Mouse (Mus musculus) limb, embryonic 15.5 days (tissue): ENCODE measurements around the gene 9530003J23Rik. TPM values are rescaled to one million over a fixed set of nuclear protein-coding genes. Genes with fewer than 3 reads are reported as not detected.
"Not testable (repeated sequence)": the region's sequence is repeated elsewhere in the genome, so short reads cannot be mapped to it uniquely, and the experiment has no call there.

Experiments
- ATAC-seq: fragments of 200-750 bp; cut with Nextera tagmentation; 2 replicates; pipeline ENCODE4 v1.8.0; 2017; ENCODE audit warnings: low read depth, moderate TSS enrichment; ENCODE audit not compliant: insufficient number of reproducible peaks, low FRiP score, low TSS enrichment
- H3K27ac ChIP-seq: fragments of 300-500 bp; sonication (generic); 2 replicates; pipeline ENCODE4 v1.5.1; 2015; ENCODE audit warnings: moderate library complexity, mild to moderate bottlenecking, inconsistent platforms
- H3K27me3 ChIP-seq: fragments of 300-500 bp; sonication (generic); 2 replicates; pipeline ENCODE4 v1.6.1; 2015; ENCODE audit warnings: inconsistent platforms
- H3K36me3 ChIP-seq: fragments of 300-500 bp; sonication (generic); 2 replicates; pipeline ENCODE4 v1.6.1; 2015; ENCODE audit warnings: inconsistent platforms
- H3K4me1 ChIP-seq: fragments of 300-500 bp; sonication (generic); 2 replicates; pipeline ENCODE4 v1.6.1; 2015; ENCODE audit warnings: inconsistent platforms
- H3K4me2 ChIP-seq: fragments of 300-500 bp; sonication (generic); 2 replicates; pipeline ENCODE4 v1.6.1; 2015; ENCODE audit warnings: mild to moderate bottlenecking, inconsistent platforms
- H3K4me3 ChIP-seq: fragments of 300-500 bp; sonication (generic); 2 replicates; pipeline ENCODE4 v1.5.1; 2015; ENCODE audit warnings: mild to moderate bottlenecking, inconsistent platforms
- H3K9ac ChIP-seq: fragments of 300-500 bp; sonication (generic); 2 replicates; pipeline ENCODE4 v1.6.1; 2015; ENCODE audit warnings: inconsistent platforms
- H3K9me3 ChIP-seq: fragments of 300-500 bp; sonication (generic); 2 replicates; pipeline ENCODE4 v1.6.1; 2016; ENCODE audit warnings: inconsistent platforms
- WGBS: fragments of 180-500 bp; shearing (Covaris S2); methylation state at CpG from one replicate; pipeline ENCODE4 v1.1.7; 2015; 5-methylcytosine and 5-hydroxymethylcytosine counted together
- polyA plus RNA-seq: library from polyadenylated mRNA; unstranded; fragments of >200 nt; fragmentation: Nextera tagmentation; extraction: Ambion mirVana; gene quantifications from 2 replicates; pipeline ENCODE4 v1.2.1, GENCODE M21; 2015

9530003J23Rik gene
- polyA plus RNA-seq, 1 experiment from 2014 or later, result not detected

- H3K27ac ChIP-seq, ATAC-seq, H3K36me3 ChIP-seq, H3K4me1 ChIP-seq, H3K9ac ChIP-seq, H3K9me3 ChIP-seq, H3K4me2 ChIP-seq, H3K27me3 ChIP-seq, H3K4me3 ChIP-seq: not testable (repeated sequence)
- WGBS, result 62% methylated on average over 2 of the region's 2 CpGs
Measured at GRCm38 (mm10) chr10:117278510-117278909, 40.0 kb upstream of the 9530003J23Rik start.

- not testable (repeated sequence) for ATAC-seq, H3K4me3 ChIP-seq, H3K4me2 ChIP-seq, H3K27ac ChIP-seq, H3K9me3 ChIP-seq, H3K27me3 ChIP-seq, H3K4me1 ChIP-seq, H3K9ac ChIP-seq, H3K36me3 ChIP-seq
- WGBS, result 83% methylated on average over 9 of the region's 9 CpGs
Measured at GRCm38 (mm10) chr10:117277779-117278178, 39.3 kb upstream of the 9530003J23Rik start.

- Histone ChIP-seq H3K27ac (no peak overlapping the region), H3K36me3 (no peaks in the 10 kb centered on the region), H3K4me1 (no peaks in the 10 kb centered on the region), H3K4me2 (no peak overlapping the region), H3K27me3 (no peaks in the 10 kb centered on the region), H3K4me3 (no peak overlapping the region), H3K9me3 (no peaks in the 10 kb centered on the region), H3K9ac (no peak overlapping the region)
- no peak for ATAC-seq
- 81% methylated on average over 10 of the region's 10 CpGs for WGBS
Measured at GRCm38 (mm10) chr10:117275681-117276369, 37.3 kb upstream of the 9530003J23Rik start.

GRCm38 (mm10) chr10:117274645-117275044 lies 36.1 kb upstream of the 9530003J23Rik start:
- ATAC-seq, H3K27me3 ChIP-seq: not testable (repeated sequence)

DNA sequence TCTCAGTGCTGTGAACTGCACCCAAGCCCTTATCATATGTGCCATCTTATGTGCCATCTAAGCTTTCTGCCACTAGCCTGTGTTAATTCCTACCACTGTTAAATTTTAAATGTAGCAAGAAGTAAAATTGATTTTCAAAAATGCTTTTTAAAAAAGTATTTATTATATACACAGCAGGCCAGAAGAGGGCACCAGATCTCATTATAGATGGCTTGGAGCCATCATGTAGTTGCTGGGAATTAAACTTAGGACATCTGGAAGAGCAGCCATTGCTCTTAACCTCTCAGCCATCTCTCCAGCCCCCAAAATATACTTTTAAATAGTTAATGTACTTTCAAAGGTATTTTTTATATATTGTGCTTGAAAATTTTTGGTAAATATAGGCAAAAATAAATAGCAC lies 33.5 kb upstream of the 9530003J23Rik start:
- H3K27me3 ChIP-seq, result no peaks in the 10 kb centered on the region
- no peak overlapping the region for H3K4me2 ChIP-seq
- no peak overlapping the region for H3K4me3 ChIP-seq
- no peak for ATAC-seq
- no peak overlapping the region for H3K27ac ChIP-seq
- H3K36me3 ChIP-seq, result no peaks in the 10 kb centered on the region
- no peaks in the 10 kb centered on the region for H3K9me3 ChIP-seq
- H3K9ac ChIP-seq, result no peak overlapping the region
- no peaks in the 10 kb centered on the region for H3K4me1 ChIP-seq

More at GRCm38 (mm10) chr10:117274645-117275044, 36.1 kb upstream of the 9530003J23Rik start:
- not testable (repeated sequence) for H3K4me1 ChIP-seq, H3K4me2 ChIP-seq, H3K9me3 ChIP-seq, H3K9ac ChIP-seq, H3K27ac ChIP-seq, H3K4me3 ChIP-seq, H3K36me3 ChIP-seq
- 84% methylated on average over 4 of the region's 7 CpGs for WGBS

- Histone ChIP-seq H3K4me1 (no peaks in the 10 kb centered on the region), H3K9ac (no peak overlapping the region), H3K9me3 (peaks cover 5% of the 10 kb centered on the region; the same call in 1 of the 2 replicates), H3K27me3 (no peaks in the 10 kb centered on the region), H3K4me2 (no peak overlapping the region), H3K4me3 (no peak overlapping the region), H3K27ac (no peak overlapping the region), H3K36me3 (no peaks in the 10 kb centered on the region)
- no peak for ATAC-seq
Measured at GRCm38 (mm10) chr10:117259870-117260269, 21.4 kb upstream of the 9530003J23Rik start.

- Histone ChIP-seq H3K4me2 (peak overlapping the region; percentile 17; the same call in 1 of the 2 replicates), H3K27me3 (no peaks in the 10 kb centered on the region), H3K4me3 (no peak overlapping the region), H3K4me1 (0 out of 2 replicates have a peak, but pooled peaks cover 3% of the 10 kb centered on the region), H3K9ac (no peak overlapping the region), H3K9me3 (no peaks in the 10 kb centered on the region), H3K27ac (no peak overlapping the region), H3K36me3 (no peaks in the 10 kb centered on the region)
- no peak for ATAC-seq
- WGBS, result 30% methylated on average over 11 of the region's 11 CpGs
Measured at GRCm38 (mm10) chr10:117235866-117236265, 2.6 kb downstream of the 9530003J23Rik start.

- H3K36me3 ChIP-seq, result no peaks in the 10 kb centered on the region
- no peak for ATAC-seq
- H3K27ac ChIP-seq, result no peak overlapping the region
- H3K4me2 ChIP-seq, result no peak overlapping the region
- 0 out of 2 replicates have a peak, but pooled peaks cover 3% of the 10 kb centered on the region for H3K4me1 ChIP-seq
- H3K27me3 ChIP-seq, result no peaks in the 10 kb centered on the region
- H3K9me3 ChIP-seq, result no peaks in the 10 kb centered on the region
- H3K9ac ChIP-seq, result no peak overlapping the region
- no peak overlapping the region for H3K4me3 ChIP-seq
- 67% methylated on average over 4 of the region's 4 CpGs for WGBS
Measured at GRCm38 (mm10) chr10:117234825-117235224, 3.7 kb downstream of the 9530003J23Rik start.

- H3K9me3 ChIP-seq, result no peaks in the 10 kb centered on the region
- H3K4me1 ChIP-seq, result no peaks in the 10 kb centered on the region
- H3K4me3 ChIP-seq, result no peak overlapping the region
- no peaks in the 10 kb centered on the region for H3K36me3 ChIP-seq
- 66% methylated on average over 16 of the region's 16 CpGs for WGBS
- H3K27ac ChIP-seq, result no peak overlapping the region
- no peak for ATAC-seq
- no peaks in the 10 kb centered on the region for H3K27me3 ChIP-seq
- no peak overlapping the region for H3K9ac ChIP-seq
- H3K4me2 ChIP-seq, result no peak overlapping the region
Measured at GRCm38 (mm10) chr10:117229826-117230225, 8.7 kb downstream of the 9530003J23Rik start.

GRCm38 (mm10) chr10:117226002-117226401 lies 12.5 kb downstream of the 9530003J23Rik start:
- Histone ChIP-seq H3K9me3 (no peaks in the 10 kb centered on the region), H3K4me2 (no peak overlapping the region), H3K4me1 (peaks cover 14% of the 10 kb centered on the region), H3K4me3 (no peak overlapping the region), H3K36me3 (peaks cover 18% of the 10 kb centered on the region), H3K9ac (no peak overlapping the region), H3K27me3 (no peaks in the 10 kb centered on the region), H3K27ac (no peak overlapping the region)
- 61% methylated on average over 3 of the region's 3 CpGs for WGBS
- no peak for ATAC-seq

DNA sequence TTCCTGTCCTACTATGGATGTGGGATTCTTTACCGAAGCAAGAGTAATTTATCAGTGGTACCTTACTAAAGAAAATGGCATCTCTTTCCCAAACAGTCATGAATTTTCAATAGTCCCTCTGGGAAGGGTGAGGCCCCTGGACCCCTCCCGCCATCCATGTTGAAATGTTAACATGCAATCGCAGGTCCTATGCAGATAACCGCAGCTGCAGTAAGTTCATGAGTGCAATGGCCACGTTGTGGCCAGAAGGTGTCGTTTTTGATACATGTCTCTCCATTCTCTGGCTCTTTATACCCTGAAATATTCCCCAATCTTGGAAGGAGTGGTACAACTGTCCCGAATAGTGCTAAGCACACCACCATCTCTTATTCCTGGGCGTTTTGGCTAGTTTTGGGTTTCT lies 13.4 kb downstream of the 9530003J23Rik start:
- Histone ChIP-seq H3K4me1 (peaks cover 14% of the 10 kb centered on the region), H3K36me3 (peaks cover 27% of the 10 kb centered on the region), H3K4me3 (peak overlapping the region; percentile 81), H3K9ac (no peak overlapping the region), H3K4me2 (peak overlapping the region; percentile 86), H3K9me3 (no peaks in the 10 kb centered on the region), H3K27ac (no peak overlapping the region), H3K27me3 (no peaks in the 10 kb centered on the region)
- no peak for ATAC-seq
- 57% methylated on average over 8 of the region's 8 CpGs for WGBS

DNA sequence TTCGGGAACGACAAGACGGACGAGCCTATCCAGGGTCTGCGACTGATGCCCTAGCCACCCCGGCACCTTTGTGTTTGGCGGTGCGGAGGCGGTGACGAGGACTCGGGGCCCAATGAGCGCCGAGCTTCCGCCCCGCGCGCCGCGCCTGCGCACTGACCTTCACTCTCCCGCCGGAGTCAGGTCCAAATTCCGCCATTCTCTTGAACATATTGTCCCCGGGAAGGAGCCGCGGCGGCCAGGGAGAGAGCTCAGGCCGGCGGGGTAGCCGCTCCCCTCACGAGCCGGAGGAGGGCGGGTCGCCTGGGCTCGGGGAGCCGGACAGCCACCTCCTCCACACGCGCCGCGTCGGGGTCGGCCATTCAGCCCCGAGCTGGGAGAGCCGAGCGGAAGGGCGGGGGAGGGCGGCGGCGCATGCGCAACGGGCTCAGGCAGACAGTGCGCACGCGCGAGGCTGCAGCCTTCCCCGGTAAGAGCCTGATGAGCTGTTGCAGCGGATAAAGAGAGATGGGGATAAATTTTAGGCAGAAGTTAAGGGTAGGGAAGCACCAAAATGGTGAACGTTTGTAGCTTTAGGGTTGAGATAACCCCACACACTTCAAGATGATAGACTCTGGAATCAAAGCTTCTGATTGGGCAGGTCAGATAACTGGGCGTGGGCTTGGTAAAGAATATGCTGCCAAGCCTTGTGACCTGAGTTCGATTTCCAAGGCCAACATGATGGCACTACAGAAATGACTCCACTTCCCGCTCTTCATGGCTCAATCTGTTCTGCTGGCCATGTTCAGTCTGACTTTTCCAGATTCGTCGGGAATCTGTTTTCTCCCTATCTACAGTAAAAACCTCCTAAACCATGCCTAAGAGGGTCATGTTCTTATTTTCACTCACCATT lies 14.2 kb downstream of the 9530003J23Rik start, which contains the start of gene Yeats4:
Gene Yeats4 (minus strand): TSS at position 406 of the 889 bp plus-strand sequence.
- Histone ChIP-seq H3K9me3 (no peaks in the 10 kb centered on the region), H3K27me3 (no peaks in the 10 kb centered on the region), H3K4me2 (peak within 1 kb of the TSS; percentile 86), H3K4me3 (peak within 1 kb of the TSS; percentile 81), H3K9ac (peak within 1 kb of the TSS; percentile 99), H3K27ac (peak within 1 kb of the TSS; percentile 98), H3K4me1 (peaks cover 14% of the 10 kb centered on the region), H3K36me3 (peaks cover 34% of the 10 kb centered on the region)
- WGBS, result under 1% methylated on average over 63 of the region's 63 CpGs
- peak; percentile 93 for ATAC-seq
